Mouse (Mus musculus) right cerebral cortex, postnatal 4 days (tissue): ENCODE measurements around the gene Lingo2.

ENCODE experiments used
- DNase-seq: peaks from one replicate; pipeline ENCODE4 v3.0.0-alpha.2; 2022

The Lingo2 gene

DNA sequence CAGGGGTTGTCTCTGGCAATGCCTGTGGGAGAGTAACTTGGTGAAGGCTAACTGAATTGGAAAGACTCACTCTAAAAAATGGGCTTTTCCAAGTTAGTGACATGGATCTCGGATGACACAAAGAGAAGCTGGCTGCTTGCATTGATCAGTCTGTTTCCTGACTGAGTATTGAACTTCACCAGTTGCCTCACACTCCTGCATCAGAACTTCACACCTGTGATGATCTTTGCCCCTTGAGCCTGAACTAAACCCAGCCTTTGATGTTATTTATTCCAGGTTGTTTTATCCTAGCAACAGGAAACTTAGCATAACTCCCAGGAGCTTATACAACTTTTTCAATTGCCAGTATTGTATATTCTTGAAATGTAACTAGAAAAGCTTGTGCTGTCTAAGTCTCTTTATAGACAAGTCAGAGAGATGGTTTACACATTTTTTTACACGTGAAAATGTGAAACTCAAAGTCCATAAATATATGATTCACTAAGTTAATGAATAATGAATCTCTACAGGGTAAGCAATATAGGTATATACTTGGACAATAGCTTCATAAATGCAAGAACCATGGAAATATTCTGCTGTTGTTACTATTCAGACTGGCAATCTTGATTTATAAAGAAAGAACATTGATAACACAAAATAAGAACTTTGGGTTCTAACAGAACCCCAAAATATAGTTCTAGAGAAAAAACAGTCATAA, 410.7 kb downstream of the Lingo2 start:
- no peak for DNase-seq

- DNase-seq = no peak
These were observed 417.7 kb downstream of the Lingo2 start for GRCm38 (mm10) chr4:36533895-36534294.

GRCm38 (mm10) chr4:36490255-36490654, 461.3 kb downstream of the Lingo2 start:
- no peak for DNase-seq

- DNase-seq = no peak
These were observed 516.3 kb downstream of the Lingo2 start for GRCm38 (mm10) chr4:36435211-36435610.

- DNase-seq = no peak
These were observed 525.4 kb downstream of the Lingo2 start for GRCm38 (mm10) chr4:36426192-36426591.

DNA sequence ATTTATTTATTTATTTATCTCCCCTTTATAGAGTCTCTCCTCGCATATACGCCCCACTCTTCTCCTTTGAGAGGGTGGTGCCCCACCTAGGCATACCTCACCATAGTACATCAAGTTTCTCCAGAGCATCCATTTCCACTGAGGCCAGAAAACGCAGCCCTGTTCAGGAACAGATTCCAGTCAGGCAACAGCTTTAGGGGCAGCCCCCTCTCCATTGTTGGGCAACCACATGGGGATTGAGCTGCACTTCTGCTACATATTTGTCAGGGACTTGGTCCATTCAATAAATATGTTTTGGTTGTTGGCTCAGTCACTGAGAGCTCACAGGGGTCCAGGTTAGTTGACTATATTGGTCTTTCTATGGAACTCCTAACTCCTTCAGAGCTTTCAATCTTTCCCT, 544.2 kb downstream of the Lingo2 start:
- DNase-seq = no peak

DNA sequence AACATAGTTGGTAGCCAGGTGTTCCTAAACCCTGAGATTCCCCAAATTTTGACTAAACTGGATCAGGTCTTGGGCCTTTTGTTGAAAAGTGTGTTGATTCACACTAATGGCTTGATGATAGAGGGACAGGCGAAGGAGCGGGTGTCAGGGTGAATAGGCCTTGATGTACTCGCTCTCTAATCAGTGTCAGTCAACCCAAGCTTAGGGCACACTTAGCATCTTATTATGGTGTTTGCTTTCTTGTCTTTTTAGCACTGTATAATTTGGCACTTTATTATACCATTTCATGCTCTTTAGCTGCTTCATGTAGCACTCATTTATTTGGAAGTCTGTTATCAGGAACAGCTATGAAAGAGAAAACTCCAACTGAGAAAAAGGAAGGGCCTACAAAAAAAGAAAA, 582.6 kb downstream of the Lingo2 start:
- no peak for DNase-seq

DNA sequence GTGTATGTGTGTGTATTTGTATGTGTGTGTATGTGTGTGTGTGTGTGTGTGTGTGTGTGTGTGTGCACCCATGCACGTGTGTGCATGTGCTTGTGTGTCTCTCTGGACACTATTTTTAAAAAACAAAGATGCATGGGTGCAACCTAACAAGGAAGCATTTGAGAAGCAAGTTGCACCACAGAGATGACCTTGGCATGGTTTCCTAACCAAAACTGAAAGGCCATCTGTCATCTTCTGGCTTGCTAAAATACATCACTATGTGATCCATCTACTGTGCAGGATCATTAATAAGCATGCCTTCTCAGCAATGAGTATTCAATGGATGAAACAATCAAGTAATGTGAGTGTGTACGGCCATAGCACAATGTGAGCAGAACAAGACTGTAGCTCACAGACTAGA, 597.1 kb downstream of the Lingo2 start:
- no peak for DNase-seq

DNA sequence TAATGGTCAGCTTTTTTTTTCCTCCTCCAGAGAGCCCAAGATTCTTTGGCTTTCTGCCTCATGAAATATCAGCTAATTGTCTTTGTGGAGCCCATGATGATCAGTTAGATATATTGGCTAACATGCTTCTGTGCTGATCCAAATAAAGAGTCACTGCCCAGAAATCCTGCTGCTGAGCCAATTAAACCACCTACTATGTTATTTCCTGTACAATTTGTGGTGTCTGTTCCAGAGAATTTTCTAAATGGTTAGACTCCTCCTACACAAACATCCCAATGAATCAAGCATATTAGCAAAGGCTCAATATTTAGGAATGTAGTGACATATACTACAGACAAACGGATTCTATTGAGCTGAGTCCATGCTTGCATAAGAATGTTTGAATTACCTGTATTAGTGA, 619.8 kb downstream of the Lingo2 start:
- DNase-seq = no peak

GRCm38 (mm10) chr4:36325603-36326002, 625.9 kb downstream of the Lingo2 start:
- DNase-seq = no peak

DNA sequence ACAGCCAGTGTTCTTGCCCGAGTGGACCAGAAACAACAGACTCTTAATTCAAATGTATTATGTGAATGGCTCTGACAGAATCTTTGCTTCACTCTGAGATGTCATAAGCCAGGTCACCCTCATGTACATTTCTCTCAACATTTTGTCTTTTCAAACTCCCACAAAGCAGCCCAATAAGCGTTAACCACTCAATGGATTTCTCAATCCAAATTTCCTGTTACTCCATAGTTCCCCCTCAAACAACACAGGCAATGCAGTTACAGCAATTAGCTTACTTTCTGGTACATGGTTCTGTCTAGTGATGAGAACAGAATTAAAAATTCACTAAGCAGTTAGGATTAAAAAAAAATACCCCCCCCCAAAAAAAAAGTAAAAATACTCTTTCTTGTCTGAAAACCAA, 638.5 kb downstream of the Lingo2 start:
- no peak for DNase-seq

GRCm38 (mm10) chr4:36311431-36311830, 640.1 kb downstream of the Lingo2 start:
- DNase-seq = no peak

DNA sequence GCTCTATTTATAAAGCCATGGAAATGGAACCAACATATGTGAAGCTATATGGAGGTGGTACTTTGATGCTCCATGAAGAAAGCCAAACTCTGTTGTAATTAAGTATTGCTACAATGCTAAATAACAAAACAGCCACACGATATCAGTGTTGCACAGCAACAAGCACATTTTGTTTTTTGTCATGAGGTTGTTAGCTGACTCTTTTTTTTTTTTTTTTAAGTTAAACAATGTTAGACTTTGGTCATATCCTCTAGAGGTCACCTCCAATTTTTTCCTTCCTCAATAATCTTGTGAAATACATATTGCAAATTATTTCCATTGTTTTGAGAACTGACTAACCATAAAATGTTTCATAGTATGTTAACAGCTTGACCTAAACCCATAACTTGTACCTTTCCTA, 646.3 kb downstream of the Lingo2 start:
- no peak for DNase-seq

DNA sequence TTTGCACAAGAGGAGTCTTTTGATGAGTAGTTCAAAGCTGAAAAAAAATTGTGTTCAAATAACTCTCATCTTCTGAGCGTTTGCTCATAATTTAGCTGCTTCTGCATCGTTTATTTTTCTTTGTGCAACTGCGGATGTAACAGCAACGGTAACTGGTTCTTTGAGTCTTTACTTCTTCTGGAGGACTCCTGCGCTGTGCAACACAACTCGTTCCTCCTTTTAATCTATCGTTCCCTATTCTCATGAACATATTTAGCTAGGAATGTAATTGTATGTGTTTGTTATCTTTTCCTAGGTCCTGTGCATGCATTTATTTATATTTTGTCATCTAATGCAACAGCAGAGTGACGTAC, 661.9 kb downstream of the Lingo2 start:
- no peak for DNase-seq

- peak; percentile 72 for DNase-seq
These were observed 662.5 kb downstream of the Lingo2 start for GRCm38 (mm10) chr4:36288813-36289700.

DNA sequence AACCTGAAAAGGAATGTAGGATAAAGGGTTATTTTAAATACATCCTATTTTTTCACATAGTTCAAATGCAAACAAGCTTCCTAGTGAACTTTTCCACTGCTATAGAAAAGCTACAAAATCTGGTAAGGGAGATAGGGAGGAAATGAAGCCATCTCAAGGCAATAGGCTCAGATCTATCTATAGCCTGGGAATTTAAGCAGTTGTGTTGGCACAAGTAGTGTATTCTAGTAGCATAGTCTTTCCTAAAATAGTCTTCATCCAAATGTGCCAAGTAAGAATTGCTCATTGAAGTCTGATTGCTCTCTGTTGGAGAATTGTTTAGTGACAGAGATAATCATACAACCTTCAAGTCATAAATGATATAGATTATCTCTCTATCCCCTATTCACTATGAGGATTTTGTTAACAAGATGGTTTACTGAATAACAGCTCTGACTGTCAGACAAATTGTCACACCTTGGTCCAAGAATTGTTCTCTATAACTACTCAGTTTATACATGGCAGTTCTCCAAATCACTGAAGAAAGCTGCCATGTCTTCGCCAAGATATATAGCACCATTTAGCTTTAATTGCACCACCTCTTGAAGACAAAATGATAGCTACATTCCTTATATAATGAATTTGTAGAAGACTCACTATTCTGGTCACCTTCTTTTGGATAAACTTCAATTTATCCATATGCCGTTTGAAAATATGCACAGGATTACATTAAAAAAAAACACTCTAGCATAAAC, 688.9 kb downstream of the Lingo2 start:
- DNase-seq = no peak

- DNase-seq = peak; percentile 72
These were observed 765.2 kb downstream of the Lingo2 start for GRCm38 (mm10) chr4:36186231-36186922.

GRCm38 (mm10) chr4:36183643-36184042, 767.9 kb downstream of the Lingo2 start:
- DNase-seq = no peak

DNA sequence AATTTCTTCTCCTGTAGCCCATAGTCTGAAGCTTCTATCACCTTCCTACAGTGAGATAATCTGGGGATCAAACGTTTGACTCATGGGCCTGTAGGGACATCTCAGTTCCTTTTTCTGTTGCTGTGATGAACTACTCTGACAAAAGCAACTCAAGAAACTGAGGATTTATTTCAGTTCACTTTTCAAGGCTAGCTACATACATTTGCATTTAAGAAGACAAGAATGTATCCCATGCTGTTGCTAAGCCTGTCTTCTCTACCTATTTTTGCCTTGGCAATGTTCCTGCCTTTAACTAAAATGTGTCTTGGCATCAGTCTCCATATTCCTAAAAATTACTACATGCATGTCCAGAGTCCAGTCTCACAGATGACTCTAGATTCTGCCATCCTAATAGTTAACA, 781.4 kb downstream of the Lingo2 start:
- DNase-seq = no peak

- no peak for DNase-seq
These were observed 820.2 kb downstream of the Lingo2 start for GRCm38 (mm10) chr4:36131341-36131740.

DNA sequence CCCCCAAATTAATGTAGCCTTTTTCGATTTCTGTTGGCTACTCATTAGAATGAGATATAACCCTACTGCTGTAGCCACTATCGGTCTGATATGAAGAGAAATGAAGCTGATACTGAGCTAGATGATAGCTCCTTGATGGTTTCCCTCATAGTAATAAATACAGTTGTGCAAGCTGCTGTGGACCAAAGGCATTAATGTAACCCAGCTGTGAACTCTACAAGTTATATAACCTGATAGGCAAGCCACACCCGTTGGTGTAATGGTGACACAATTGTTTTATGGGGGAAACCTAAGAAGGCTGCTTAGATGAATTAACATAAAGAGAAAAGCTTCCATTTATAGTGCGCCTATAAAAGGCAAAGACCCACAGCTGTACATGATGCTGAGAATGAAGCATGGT, 856.1 kb downstream of the Lingo2 start:
- DNase-seq = no peak

DNA sequence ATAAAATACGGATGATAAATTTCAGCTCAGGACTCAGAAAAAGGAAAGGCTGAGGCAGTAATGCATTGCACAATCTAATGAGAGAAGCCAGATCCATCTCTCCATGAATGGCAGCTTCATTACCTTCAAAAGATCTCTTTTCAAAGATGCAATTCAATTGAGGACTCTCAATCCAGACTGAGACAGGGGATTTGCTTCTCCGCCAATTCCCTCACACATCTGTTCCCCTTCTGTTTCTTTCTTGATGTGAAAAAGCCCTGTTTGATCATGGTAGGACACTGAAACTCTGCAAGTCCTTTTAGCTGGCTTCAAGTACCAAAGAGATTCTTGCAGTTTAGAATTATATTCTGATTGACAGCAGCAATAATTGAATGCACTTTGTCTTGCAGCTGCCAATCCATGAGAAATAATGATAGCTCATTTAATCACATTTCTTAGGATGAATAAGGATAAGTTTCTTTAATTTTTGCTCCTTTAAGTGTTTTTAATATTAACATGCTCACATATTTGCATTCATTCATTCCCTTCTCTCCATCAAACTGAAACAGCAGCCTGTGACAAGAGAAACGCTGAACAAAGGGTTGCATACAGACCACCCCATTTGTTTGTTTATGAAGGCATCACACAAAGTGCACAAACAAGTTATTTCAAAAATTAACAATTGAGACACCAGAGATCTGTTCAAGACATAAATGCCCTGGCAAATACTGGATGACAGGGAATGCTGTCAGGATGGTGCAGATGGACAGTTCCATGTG, 870.3 kb downstream of the Lingo2 start:
- no peak for DNase-seq
